In genomic region chr13:107619430-107619927, GRCm38 (mm10) we compare ENCODE assay signal across 8 mouse cellular contexts.
DNase-seq lines count a peak whose midpoint lies in the region; ATAC-seq and TF ChIP-seq lines count a peak whose summit lies in the region.

No protein-coding gene starts in this region.

- in situ Hi-C loops in Patski (cut with MboI; ENCODE audit: low pct_unique_long_range_greater_than_20kb), result no loop called here

- peaks cover 6% of the 10 kb centered on the region; the same call in 1 of the 2 replicates for H3K27me3 ChIP-seq in heart, embryonic 10.5 days (ENCODE audit: insufficient read depth, poor library complexity, severe bottlenecking)
- no peaks in the 10 kb centered on the region for H3K27me3 ChIP-seq in Patski
- peaks cover 36% of the 10 kb centered on the region for H3K27me3 ChIP-seq in hindbrain, embryonic 10.5 days (ENCODE audit: insufficient read depth, poor library complexity, severe bottlenecking)
- no peaks in the 10 kb centered on the region for H3K27me3 ChIP-seq in midbrain, embryonic 14.5 days (ENCODE audit: control insufficient read depth, insufficient read depth, low read length)

- H3K9me3 ChIP-seq in heart, embryonic 10.5 days, result no peaks in the 10 kb centered on the region
- H3K9me3 ChIP-seq in hindbrain, embryonic 10.5 days, result peaks cover 4% of the 10 kb centered on the region; the same call in 1 of the 2 replicates
- no peaks in the 10 kb centered on the region for H3K9me3 ChIP-seq in midbrain, embryonic 14.5 days (ENCODE audit: control insufficient read depth, low read length)

- 18% methylated on average over 9 of the region's 9 CpGs for WGBS in heart, embryonic 10.5 days
- WGBS in hindbrain, embryonic 10.5 days, result 15% methylated on average over 9 of the region's 9 CpGs
- 13% methylated on average over 9 of the region's 9 CpGs for WGBS in midbrain, embryonic 14.5 days

- H3K9ac ChIP-seq in midbrain, embryonic 14.5 days (replicated peaks; ENCODE audit: low read length), result 0 out of 2 replicates have a peak overlapping the region, but pooled peaks have one; percentile 13

- peak overlapping the region; percentile 25; the same call in 1 of the 2 replicates for H3K4me2 ChIP-seq in midbrain, embryonic 14.5 days (ENCODE audit: low read length)

- intact Hi-C loops in heart, postnatal 14 days (cut with DNase I), result no loop called here

- H3K4me3 ChIP-seq in heart, embryonic 10.5 days, result peak overlapping the region; percentile 39
- peak overlapping the region; percentile 30 for H3K4me3 ChIP-seq in hindbrain, embryonic 10.5 days
- H3K4me3 ChIP-seq in midbrain, embryonic 14.5 days (replicated peaks; ENCODE audit: low read depth, low read length), result no peak overlapping the region

- POLR2A ChIA-PET in Patski (lab: Charles Lee), result no interaction called here

- DNase-seq in heart, embryonic 10.5 days (ENCODE audit: low spot score), result no peak
- DNase-seq in heart, postnatal 14 days, result no peak
- peak; percentile 15 for DNase-seq in Patski (ENCODE audit: low read depth, low spot score)
- DNase-seq in hindbrain, embryonic 10.5 days (ENCODE audit: low spot score), result peak; percentile 49
- DNase-seq in midbrain, embryonic 14.5 days, result no peak
- DNase-seq in urinary bladder, adult 18-20 months (ENCODE audit: low spot score in 2 of 2), result no peak
- DNase-seq in cerebellum, adult 18-20 months, result no peak
- DNase-seq in kidney, postnatal 10 days, result no peak

- peak overlapping the region; percentile 52 for H3K27ac ChIP-seq in heart, embryonic 10.5 days
- H3K27ac ChIP-seq in hindbrain, embryonic 10.5 days, result peak overlapping the region; percentile 79
- peak overlapping the region; percentile 65 for H3K27ac ChIP-seq in midbrain, embryonic 14.5 days (replicated peaks; ENCODE audit: low read depth, low read length)

- TF ChIP-seq CTCF in Patski (IDR thresholded peaks at IDR 0.05), result no peak

- ATAC-seq in Patski, result no peak
- 0 out of 2 replicates have a peak, but pooled peaks have one; percentile 35 for ATAC-seq in midbrain, embryonic 14.5 days (ENCODE audit: low FRiP score, low TSS enrichment)

- H3K4me1 ChIP-seq in heart, embryonic 10.5 days, result peaks cover 22% of the 10 kb centered on the region
- peaks cover 42% of the 10 kb centered on the region for H3K4me1 ChIP-seq in hindbrain, embryonic 10.5 days (replicated peaks)
- peaks cover 27% of the 10 kb centered on the region for H3K4me1 ChIP-seq in midbrain, embryonic 14.5 days (ENCODE audit: control insufficient read depth, insufficient read depth, low read length)

- CTCF ChIA-PET in Patski (lab: Charles Lee), result no interaction called here

- no peaks in the 10 kb centered on the region for H3K36me3 ChIP-seq in heart, embryonic 10.5 days
- no peaks in the 10 kb centered on the region for H3K36me3 ChIP-seq in hindbrain, embryonic 10.5 days
- H3K36me3 ChIP-seq in midbrain, embryonic 14.5 days (ENCODE audit: control insufficient read depth, insufficient read depth, low read length), result no peaks in the 10 kb centered on the region

Comparison
In these comparisons a context has a peak if more than half of its experiments do, and no peak if none do; other contexts are left out.
1. DNase-seq: peak in Patski (single experiment) and hindbrain, embryonic 10.5 days (single experiment); none in heart, embryonic 10.5 days (single experiment), heart, postnatal 14 days (0 of 2), midbrain, embryonic 14.5 days (single experiment), urinary bladder, adult 18-20 months (0 of 2), cerebellum, adult 18-20 months (0 of 2) and kidney, postnatal 10 days (single experiment).
2. Peak in every context shown above with its lines, with median percentiles within 50 percentile points of each other: H3K27ac ChIP-seq.